Mouse (Mus musculus) embryonic fibroblast, embryonic 13.5 days (primary cell): ENCODE results near the gene 1700020D05Rik. TPM values are rescaled to one million over a fixed set of nuclear protein-coding genes. Genes with fewer than 3 reads are reported as not detected.
"Not testable (repeated sequence)": the region's sequence is repeated elsewhere in the genome, so short reads cannot be mapped to it uniquely, and the experiment has no call there.

Source experiments
- H3K27ac ChIP-seq: 2 replicates; pipeline ENCODE4 v1.5.1; 2012; ENCODE audit warnings: low read length, control low read depth, inconsistent platforms; ENCODE audit not compliant: insufficient read depth
- H3K4me1 ChIP-seq: 2 replicates; pipeline ENCODE4 v1.6.1; 2011; ENCODE audit warnings: low read length; ENCODE audit not compliant: control insufficient read depth, insufficient read depth
- H3K4me3 ChIP-seq: 2 replicates; pipeline ENCODE4 v1.5.1; 2011; ENCODE audit warnings: mild to moderate bottlenecking, control low read depth, low read length; ENCODE audit not compliant: insufficient read depth
- CTCF ChIP-seq: IDR thresholded peaks from 2 replicates; pipeline ENCODE4 v1.5.1; 2011; ENCODE audit warnings: mild to moderate bottlenecking, control low read depth, low read length, moderate library complexity, borderline replicate concordance; ENCODE audit not compliant: insufficient read depth
- POLR2A ChIP-seq: IDR thresholded peaks from 2 replicates; pipeline ENCODE4 v1.6.1; 2011; ENCODE audit warnings: low read depth, mild to moderate bottlenecking, control low read depth, low read length, moderate library complexity
- polyA plus RNA-seq: library from polyadenylated mRNA; stranded (reverse); fragments of >200 nt; gene quantifications from 2 replicates; pipeline ENCODE4 v1.2.4, GENCODE M21; 2011; ENCODE audit warnings: low read depth; ENCODE audit not compliant: missing spikeins, insufficient read length

1700020D05Rik gene
- polyA plus RNA-seq, 1 experiment = 1.4 TPM

GRCm38 (mm10) chr19:5495353-5496051 is 8.1 kb downstream of the 1700020D05Rik start:
- Histone ChIP-seq H3K27ac (no peak overlapping the region), H3K4me3 (no peak overlapping the region), H3K4me1 (no peaks in the 10 kb centered on the region)
- no peak for TF ChIP-seq CTCF
- 0 out of 2 replicates have a peak, but pooled peaks have one; percentile 19 for TF ChIP-seq POLR2A

DNA sequence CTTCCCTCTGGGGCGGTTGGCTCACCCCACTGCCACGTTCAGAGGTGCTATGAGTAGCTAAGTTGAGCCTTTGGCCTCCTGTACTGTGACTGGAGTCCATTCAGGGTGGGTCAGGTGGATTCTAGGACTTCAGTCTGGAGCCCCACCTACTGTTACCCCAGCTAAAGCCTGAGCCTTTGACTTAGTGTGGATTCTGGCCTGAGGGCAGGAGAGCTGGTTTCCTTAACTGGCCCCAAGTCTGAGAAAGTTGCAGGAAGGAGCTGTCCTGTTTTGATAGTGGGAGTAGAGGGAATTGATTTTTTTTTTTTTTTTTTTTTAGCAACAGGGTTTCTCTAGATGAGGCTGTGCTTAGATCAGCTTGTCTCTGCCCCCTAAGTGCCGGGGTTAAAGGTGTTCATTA is 9.3 kb downstream of the 1700020D05Rik start:
- 0 out of 2 replicates have a peak, but pooled peaks have one; percentile 7 for TF ChIP-seq POLR2A
- TF ChIP-seq CTCF = no peak
- Histone ChIP-seq H3K4me3 (no peak overlapping the region), H3K27ac (no peak overlapping the region), H3K4me1 (no peaks in the 10 kb centered on the region)

GRCm38 (mm10) chr19:5493301-5493721 is 10.3 kb downstream of the 1700020D05Rik start:
- H3K4me1 ChIP-seq, H3K27ac ChIP-seq: not testable (repeated sequence)
- H3K4me3 ChIP-seq = peak overlapping the region; percentile 72

DNA sequence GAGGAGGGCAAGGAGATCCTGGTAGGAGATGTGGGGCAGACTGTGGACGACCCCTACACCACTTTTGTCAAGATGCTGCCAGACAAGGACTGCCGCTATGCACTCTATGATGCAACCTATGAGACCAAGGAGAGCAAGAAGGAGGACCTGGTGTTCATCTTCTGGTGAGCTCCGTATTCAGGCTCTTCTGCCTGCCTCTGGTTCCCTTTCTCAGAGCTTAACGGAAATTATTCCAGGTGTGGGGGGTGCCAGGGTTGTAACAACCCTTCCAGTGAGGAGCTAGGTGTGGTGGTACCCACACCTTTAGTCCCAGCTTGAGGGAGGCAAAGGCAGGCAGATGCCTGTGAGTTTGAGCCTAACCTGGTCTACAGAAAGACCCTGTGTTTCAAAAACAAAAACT is 10.9 kb downstream of the 1700020D05Rik start:
- Histone ChIP-seq H3K27ac (no peak overlapping the region), H3K4me1 (no peaks in the 10 kb centered on the region), H3K4me3 (peak overlapping the region; percentile 72)
- TF ChIP-seq CTCF = no peak
- no peak for TF ChIP-seq POLR2A

- peak overlapping the region; percentile 72 for H3K4me3 ChIP-seq
- H3K4me1 ChIP-seq = peaks cover 4% of the 10 kb centered on the region; the same call in 1 of the 2 replicates
- H3K27ac ChIP-seq = peak overlapping the region; percentile 93
- TF ChIP-seq CTCF (no peak), POLR2A (peak; percentile 92)
These were observed 12.5 kb downstream of the 1700020D05Rik start for GRCm38 (mm10) chr19:5490898-5491708.

DNA sequence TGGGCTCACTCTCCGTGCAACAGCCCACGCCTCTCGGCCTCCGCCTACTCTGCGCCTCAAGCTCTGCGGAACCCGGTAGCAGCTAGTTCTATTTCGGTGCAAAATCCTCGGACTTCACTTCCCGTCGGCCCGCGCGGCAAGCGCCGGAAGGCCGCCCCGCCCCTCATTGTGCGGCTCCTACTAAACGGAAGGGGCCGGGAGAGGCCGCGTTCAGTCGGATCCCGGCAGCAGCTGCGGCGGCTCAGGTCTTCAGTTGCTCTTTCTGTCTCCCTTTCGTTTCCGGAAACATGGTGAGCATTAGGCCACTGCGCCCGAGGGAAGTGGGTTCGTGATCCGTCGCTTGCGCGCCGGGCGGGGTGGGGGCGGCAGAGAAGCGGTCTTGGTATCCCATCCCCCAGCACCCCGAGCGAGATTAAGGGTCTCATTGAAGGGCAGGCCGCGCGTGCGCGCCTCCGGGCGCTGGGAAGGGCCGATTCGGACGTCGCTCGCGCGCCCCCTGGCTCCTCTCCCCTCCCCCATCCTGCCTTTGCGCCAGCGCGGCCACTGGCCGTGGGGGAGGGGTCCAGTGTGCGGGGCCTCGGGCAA is 13.2 kb downstream of the 1700020D05Rik start, which contains the start of gene Cfl1:
Gene Cfl1, plus strand, starts transcription at position 143 of the 585 bp plus-strand sequence.
- peak within 1 kb of the TSS; percentile 93 for H3K27ac ChIP-seq
- TF ChIP-seq POLR2A (peak; percentile 96), CTCF (no peak)
- H3K4me1 ChIP-seq = peaks cover 4% of the 10 kb centered on the region; the same call in 1 of the 2 replicates
- H3K4me3 ChIP-seq = peak within 1 kb of the TSS; percentile 72

GRCm38 (mm10) chr19:5489721-5490120 is 13.9 kb downstream of the 1700020D05Rik start:
- H3K27ac ChIP-seq = peak overlapping the region; percentile 87
- H3K4me3 ChIP-seq, H3K4me1 ChIP-seq: not testable (repeated sequence)

GRCm38 (mm10) chr19:5488878-5489571 is 14.6 kb downstream of the 1700020D05Rik start:
- TF ChIP-seq POLR2A (peak; percentile 90), CTCF (no peak)
- Histone ChIP-seq H3K27ac (peak overlapping the region; percentile 99), H3K4me1 (peaks cover 4% of the 10 kb centered on the region; the same call in 1 of the 2 replicates), H3K4me3 (peak overlapping the region; percentile 13)

DNA sequence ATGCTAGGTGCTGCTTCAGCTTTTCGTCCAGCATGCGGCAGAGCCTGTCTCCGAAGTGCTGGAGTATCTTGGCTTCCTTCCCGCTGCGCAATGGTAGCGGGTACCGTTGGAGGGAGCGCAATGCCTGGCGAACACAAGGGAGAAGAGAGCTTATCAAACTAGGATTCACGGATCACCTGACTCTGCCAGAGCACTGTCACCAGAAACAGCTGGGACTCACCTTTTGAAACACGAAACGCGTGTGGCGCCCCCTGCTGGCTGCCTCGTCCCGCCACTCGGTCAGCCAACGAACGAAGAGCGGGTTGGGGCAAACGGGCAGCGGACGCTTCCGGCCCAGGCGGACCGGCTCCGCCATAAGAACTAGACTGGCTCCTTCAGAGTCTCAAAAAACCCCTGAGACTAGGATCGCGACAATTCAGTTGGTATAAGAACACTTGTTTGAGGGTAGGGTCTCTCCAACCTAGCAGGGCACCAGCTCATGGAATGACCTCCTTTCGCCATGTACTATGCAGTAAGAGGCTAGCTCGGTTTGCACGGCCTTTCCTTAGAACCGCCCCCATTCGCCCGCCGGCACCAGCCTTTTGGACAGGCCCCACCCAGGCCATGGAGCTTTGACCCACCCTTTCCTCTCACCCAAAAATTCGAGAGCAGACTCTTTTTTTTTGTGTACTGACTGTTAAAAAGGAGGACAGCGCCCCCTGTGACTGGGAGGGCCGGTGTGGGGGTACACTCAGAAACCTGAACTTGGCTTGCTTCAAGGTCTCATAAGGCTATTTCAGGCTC is 15.6 kb downstream of the 1700020D05Rik start, which contains the start of gene Mus81:
Gene Mus81, minus strand, starts transcription at position 635 of the 783 bp plus-strand sequence.
- peaks cover 4% of the 10 kb centered on the region; the same call in 1 of the 2 replicates for H3K4me1 ChIP-seq
- peak within 1 kb of the TSS; percentile 99 for H3K27ac ChIP-seq
- peak within 1 kb of the TSS; percentile 66 for H3K4me3 ChIP-seq
- peak; percentile 78 for TF ChIP-seq CTCF
- TF ChIP-seq POLR2A = peak; percentile 92
